Mouse (Mus musculus): ENCODE results near the gene Naaa. TPM values are rescaled to one million over a fixed set of nuclear protein-coding genes. Genes with fewer than 3 reads are reported as not detected.

Gene Naaa
- polyA plus RNA-seq, 1 experiment from 2014 or later: 16.4 TPM

GRCm38 (mm10) chr5:92302149-92302840 is 24.3 kb upstream of the Naaa start:
- H3K9me3 ChIP-seq: no peaks in the 10 kb centered on the region
- WGBS: 94% methylated on average over 13 of the region's 13 CpGs
- no peaks in the 10 kb centered on the region for H3K27me3 ChIP-seq (replicated peaks)
- H3K4me2 ChIP-seq: no peak overlapping the region
- no peak for ATAC-seq (replicated peaks)
- H3K36me3 ChIP-seq (replicated peaks): peaks cover 66% of the 10 kb centered on the region
- H3K27ac ChIP-seq: no peak overlapping the region
- no peak overlapping the region for H3K9ac ChIP-seq
- H3K4me3 ChIP-seq: no peak overlapping the region
- no peaks in the 10 kb centered on the region for H3K4me1 ChIP-seq

- Histone ChIP-seq H3K4me1 (no peaks in the 10 kb centered on the region), H3K27ac (no peak overlapping the region), H3K36me3 (replicated peaks) (peaks cover 66% of the 10 kb centered on the region), H3K9me3 (no peaks in the 10 kb centered on the region), H3K4me2 (no peak overlapping the region), H3K27me3 (replicated peaks) (no peaks in the 10 kb centered on the region), H3K9ac (no peak overlapping the region), H3K4me3 (no peak overlapping the region)
- 88% methylated on average over 2 of the region's 2 CpGs for WGBS
- no peak for ATAC-seq (replicated peaks)
Observed at GRCm38 (mm10) chr5:92294525-92294924, 16.6 kb upstream of the Naaa start.

- Histone ChIP-seq H3K27ac (no peak overlapping the region), H3K9me3 (no peaks in the 10 kb centered on the region), H3K9ac (no peak overlapping the region), H3K4me1 (no peaks in the 10 kb centered on the region), H3K4me2 (no peak overlapping the region), H3K36me3 (replicated peaks) (peaks cover 73% of the 10 kb centered on the region), H3K27me3 (replicated peaks) (no peaks in the 10 kb centered on the region), H3K4me3 (no peak overlapping the region)
- WGBS: 93% methylated on average over 6 of the region's 6 CpGs
- no peak for ATAC-seq (replicated peaks)
Observed at GRCm38 (mm10) chr5:92291652-92292414, 13.9 kb upstream of the Naaa start.

DNA sequence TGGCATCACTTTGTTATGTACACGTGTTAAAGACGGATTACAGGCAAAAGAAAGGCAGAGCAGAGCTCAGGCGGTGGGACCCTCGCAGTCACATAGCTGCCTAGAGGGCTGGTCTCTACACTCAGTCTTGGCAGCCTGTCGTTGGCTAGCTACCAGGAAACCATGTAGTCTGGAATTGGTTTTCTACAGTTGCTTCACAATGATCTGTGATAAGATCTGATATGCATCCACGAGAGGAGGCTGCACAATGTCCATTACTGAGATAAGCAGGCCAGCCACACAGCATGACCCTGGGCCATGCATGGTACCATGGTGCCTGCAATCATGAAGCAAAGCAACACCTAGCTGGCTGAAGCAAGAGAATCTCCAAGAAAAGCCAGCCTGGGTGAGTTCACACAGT is 9.9 kb upstream of the Naaa start:
- H3K4me3 ChIP-seq: no peak overlapping the region
- H3K4me1 ChIP-seq: no peaks in the 10 kb centered on the region

GRCm38 (mm10) chr5:92283107-92283506 is 5.1 kb upstream of the Naaa start:
- no peaks in the 10 kb centered on the region for H3K9me3 ChIP-seq
- peaks cover 9% of the 10 kb centered on the region for H3K4me1 ChIP-seq
- 80% methylated on average over 3 of the region's 3 CpGs for WGBS
- no peak for ATAC-seq (replicated peaks)
- no peak overlapping the region for H3K27ac ChIP-seq
- no peaks in the 10 kb centered on the region for H3K27me3 ChIP-seq (replicated peaks)
- H3K36me3 ChIP-seq (replicated peaks): peaks cover 27% of the 10 kb centered on the region
- no peak overlapping the region for H3K9ac ChIP-seq
- H3K4me3 ChIP-seq: no peak overlapping the region
- no peak overlapping the region for H3K4me2 ChIP-seq

More for the DNA sequence above, 9.9 kb upstream of the Naaa start:
- no peak overlapping the region for H3K4me2 ChIP-seq
- H3K36me3 ChIP-seq (replicated peaks): peaks cover 59% of the 10 kb centered on the region
- no peak overlapping the region for H3K9ac ChIP-seq
- H3K9me3 ChIP-seq: no peaks in the 10 kb centered on the region
- no peak overlapping the region for H3K27ac ChIP-seq
- H3K27me3 ChIP-seq (replicated peaks): no peaks in the 10 kb centered on the region
- ATAC-seq (replicated peaks): no peak
- WGBS: 88% methylated on average over 6 of the region's 6 CpGs

- H3K9ac ChIP-seq: no peak overlapping the region
- H3K9me3 ChIP-seq: no peaks in the 10 kb centered on the region
Observed at GRCm38 (mm10) chr5:92282571-92282970, 4.6 kb upstream of the Naaa start.

GRCm38 (mm10) chr5:92278942-92279537 is 1.1 kb upstream of the Naaa start:
- Histone ChIP-seq H3K9me3 (no peaks in the 10 kb centered on the region), H3K36me3 (replicated peaks) (no peaks in the 10 kb centered on the region), H3K4me1 (peaks cover 9% of the 10 kb centered on the region), H3K27ac (0 out of 2 replicates have a peak overlapping the region, but pooled peaks have one; percentile 29), H3K4me2 (peak overlapping the region; percentile 88; the same call in 1 of the 2 replicates), H3K9ac (no peak overlapping the region), H3K4me3 (peak overlapping the region; percentile 56; the same call in 1 of the 2 replicates), H3K27me3 (replicated peaks) (no peaks in the 10 kb centered on the region)
- WGBS: 79% methylated on average over 10 of the region's 10 CpGs
- no peak for ATAC-seq (replicated peaks)

More at GRCm38 (mm10) chr5:92282571-92282970, 4.6 kb upstream of the Naaa start:
- no peak for ATAC-seq (replicated peaks)
- Histone ChIP-seq H3K27me3 (replicated peaks) (no peaks in the 10 kb centered on the region), H3K4me1 (peaks cover 9% of the 10 kb centered on the region), H3K27ac (no peak overlapping the region), H3K36me3 (replicated peaks) (peaks cover 21% of the 10 kb centered on the region; the same call in 1 of the 2 replicates), H3K4me3 (no peak overlapping the region), H3K4me2 (no peak overlapping the region)
- WGBS: 74% methylated on average over 4 of the region's 4 CpGs

- Histone ChIP-seq H3K4me3 (no peak overlapping the region), H3K9me3 (no peaks in the 10 kb centered on the region), H3K27ac (no peak overlapping the region), H3K9ac (no peak overlapping the region), H3K4me2 (no peak overlapping the region), H3K27me3 (replicated peaks) (no peaks in the 10 kb centered on the region), H3K36me3 (replicated peaks) (no peaks in the 10 kb centered on the region), H3K4me1 (no peaks in the 10 kb centered on the region)
- WGBS: 83% methylated on average over 7 of the region's 7 CpGs
- ATAC-seq (replicated peaks): no peak
Observed at GRCm38 (mm10) chr5:92270496-92270895, 7.5 kb downstream of the Naaa start.

DNA sequence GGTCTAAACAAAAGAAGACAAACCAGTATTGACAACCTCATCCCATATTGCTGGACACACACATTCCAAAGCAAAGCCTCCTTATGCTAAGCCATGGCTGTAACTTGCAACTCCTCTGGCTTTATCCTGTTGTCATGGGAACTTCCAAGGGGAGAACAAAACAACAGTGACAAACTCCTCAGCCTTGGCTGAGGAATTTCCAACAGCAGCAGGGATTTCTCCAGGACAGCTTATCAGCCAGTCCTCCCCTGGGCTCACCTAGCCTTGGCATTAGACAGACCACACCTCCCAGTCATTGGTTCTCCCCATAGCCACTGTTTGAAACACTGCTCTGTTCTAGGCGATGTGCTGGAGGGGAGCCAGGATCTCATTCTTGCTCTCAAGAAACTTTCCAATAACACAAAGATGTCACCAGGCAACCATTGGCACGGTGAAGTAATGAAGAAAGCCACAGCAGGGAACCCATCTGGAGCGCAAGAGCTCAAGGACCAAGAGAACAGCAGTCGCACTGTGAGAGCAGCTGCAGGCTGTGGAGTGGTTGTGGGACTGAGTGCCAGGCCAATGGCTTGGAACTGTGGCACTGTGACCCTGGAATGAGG is 14.1 kb downstream of the Naaa start:
- ATAC-seq (replicated peaks): peak; percentile 89
- no peak overlapping the region for H3K4me2 ChIP-seq
- no peaks in the 10 kb centered on the region for H3K27me3 ChIP-seq (replicated peaks)
- WGBS: 5% methylated on average over 4 of the region's 4 CpGs
- peaks cover 6% of the 10 kb centered on the region for H3K4me1 ChIP-seq
- no peaks in the 10 kb centered on the region for H3K36me3 ChIP-seq (replicated peaks)
- no peak overlapping the region for H3K9ac ChIP-seq
- H3K4me3 ChIP-seq: no peak overlapping the region
- peak overlapping the region; percentile 39; the same call in 1 of the 2 replicates for H3K27ac ChIP-seq
- H3K9me3 ChIP-seq: no peaks in the 10 kb centered on the region

- ATAC-seq (replicated peaks): no peak
- H3K4me3 ChIP-seq: no peak overlapping the region
- H3K27me3 ChIP-seq (replicated peaks): no peaks in the 10 kb centered on the region
- H3K4me2 ChIP-seq: no peak overlapping the region
- WGBS: 92% methylated on average over 8 of the region's 8 CpGs
- peaks cover 6% of the 10 kb centered on the region for H3K4me1 ChIP-seq
- no peaks in the 10 kb centered on the region for H3K36me3 ChIP-seq (replicated peaks)
- no peaks in the 10 kb centered on the region for H3K9me3 ChIP-seq
- no peak overlapping the region for H3K9ac ChIP-seq
- H3K27ac ChIP-seq: no peak overlapping the region
Observed at GRCm38 (mm10) chr5:92262646-92263045, 15.3 kb downstream of the Naaa start.

DNA sequence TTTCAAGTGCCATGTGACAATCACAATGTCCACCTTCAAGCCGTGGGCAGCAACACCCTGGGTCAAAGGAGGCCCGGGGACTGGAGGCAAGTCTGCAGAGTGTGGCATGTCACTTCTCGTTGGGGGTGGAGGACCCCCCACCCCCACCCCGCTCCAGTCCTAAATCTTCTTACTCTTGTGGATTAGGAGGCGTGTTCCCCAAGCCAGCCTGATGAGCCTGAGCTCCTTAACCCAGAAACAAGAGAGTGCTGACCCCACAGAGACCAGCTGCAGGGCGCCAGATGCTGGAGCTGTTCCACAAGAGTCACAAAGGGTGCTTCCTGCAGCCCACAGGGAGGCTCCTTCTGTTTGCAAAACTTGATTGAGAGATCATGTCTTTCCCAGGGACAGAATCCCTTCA is 21.8 kb downstream of the Naaa start, which contains the start of gene Ppef2:
Gene Ppef2, minus strand, starts transcription at position 61 of the 400 bp plus-strand sequence.
- Histone ChIP-seq H3K27me3 (replicated peaks) (no peaks in the 10 kb centered on the region), H3K4me1 (no peaks in the 10 kb centered on the region), H3K4me2 (no peak within 1 kb of the TSS), H3K9ac (no peak within 1 kb of the TSS), H3K27ac (no peak within 1 kb of the TSS), H3K36me3 (replicated peaks) (no peaks in the 10 kb centered on the region), H3K9me3 (no peaks in the 10 kb centered on the region), H3K4me3 (no peak within 1 kb of the TSS)
- 8% methylated on average over 6 of the region's 6 CpGs for WGBS
- ATAC-seq (replicated peaks): no peak

- no peak overlapping the region for H3K27ac ChIP-seq
- no peak overlapping the region for H3K4me2 ChIP-seq
- H3K27me3 ChIP-seq (replicated peaks): no peaks in the 10 kb centered on the region
- 70% methylated on average over 6 of the region's 6 CpGs for WGBS
- H3K36me3 ChIP-seq (replicated peaks): no peaks in the 10 kb centered on the region
- no peak for ATAC-seq (replicated peaks)
- H3K4me3 ChIP-seq: no peak overlapping the region
- H3K9ac ChIP-seq: no peak overlapping the region
- H3K4me1 ChIP-seq: no peaks in the 10 kb centered on the region
- no peaks in the 10 kb centered on the region for H3K9me3 ChIP-seq
Observed at GRCm38 (mm10) chr5:92254476-92254875, 23.5 kb downstream of the Naaa start.

All from midbrain, embryonic 15.5 days (tissue).